Mouse (Mus musculus) CH12.LX (cell line): Measurements from ENCODE around the gene Rnf144a. TPM values are rescaled to one million over a fixed set of nuclear protein-coding genes. Genes with fewer than 3 reads are reported as not detected.

Source experiments
- DNase-seq: peaks from one replicate; pipeline ENCODE4 v3.0.0-alpha.2; 2013; ENCODE audit errors: extremely low read depth
- H3K27ac ChIP-seq: 2 replicates; pipeline ENCODE4 v1.5.1; 2012; ENCODE audit warnings: low read depth, mild to moderate bottlenecking, control low read depth, moderate library complexity; ENCODE audit not compliant: insufficient read depth
- H3K27me3 ChIP-seq: replicated peaks from 2 replicates; pipeline ENCODE3; 2012; ENCODE audit warnings: inconsistent platforms
- H3K36me3 ChIP-seq, 2 experiments: replicated peaks in 1 of 2; 2 replicates each; pipeline versions ENCODE3 to v1.6.1; 2012; ENCODE audit warnings: inconsistent platforms in 1 of 2, low read length in 1 of 2, mild to moderate bottlenecking in 1 of 2, mixed read lengths in 1 of 2, moderate library complexity in 1 of 2; ENCODE audit not compliant: control insufficient read depth in 1 of 2, insufficient read depth in 1 of 2
- H3K4me1 ChIP-seq, 2 experiments: 2 replicates each; pipeline ENCODE4 v1.6.1; 2012; ENCODE audit warnings: inconsistent platforms in 1 of 2, moderate library complexity in 1 of 2; ENCODE audit not compliant: insufficient read depth in 2 of 2, control insufficient read depth in 1 of 2
- H3K4me2 ChIP-seq: 2 replicates; pipeline ENCODE4 v1.6.1; 2012; ENCODE audit warnings: low read depth, mild to moderate bottlenecking, control low read depth; ENCODE audit not compliant: poor library complexity, insufficient read depth, severe bottlenecking
- H3K4me3 ChIP-seq, 3 experiments: fragments of 150-350 bp in 1 of 3; sonication (generic) in 1 of 3; replicated peaks in 1 of 3; 2 replicates each; pipeline versions ENCODE3 to v1.5.1; 2011 to 2012; ENCODE audit warnings: low read depth in 2 of 3, low read length in 2 of 3, mild to moderate bottlenecking in 2 of 3, moderate library complexity in 2 of 3, control low read depth in 1 of 3, improper control_type of control experiment in 1 of 3, inconsistent platforms in 1 of 3, mixed read lengths in 1 of 3; ENCODE audit not compliant: poor library complexity in 1 of 3
- H3K79me2 ChIP-seq: replicated peaks from 2 replicates; pipeline ENCODE4 v1.6.1; 2012; ENCODE audit warnings: mild to moderate bottlenecking, moderate library complexity; ENCODE audit not compliant: control insufficient read depth, poor library complexity, insufficient read depth, severe bottlenecking; ENCODE audit errors: extremely low read depth
- H3K9ac ChIP-seq: 2 replicates; pipeline ENCODE4 v1.6.1; 2012; ENCODE audit warnings: low read depth, mild to moderate bottlenecking, control low read depth, moderate library complexity; ENCODE audit not compliant: insufficient read depth
- H3K9me3 ChIP-seq: replicated peaks from 2 replicates; pipeline ENCODE3; 2012; ENCODE audit warnings: low read length, inconsistent platforms, mixed read lengths
- CHD1 ChIP-seq: IDR thresholded peaks from 2 replicates; pipeline ENCODE4 v1.6.1; 2012; ENCODE audit warnings: low read depth, low read length, improper control_type of control experiment, inconsistent platforms
- CTCF ChIP-seq, 2 experiments: IDR thresholded peaks in 1 of 2; conservative IDR thresholded peaks in 1 of 2; 2 replicates each; pipeline ENCODE4 v1.5.1; 2011 to 2012; ENCODE audit warnings: low read depth in 2 of 2, low read length in 2 of 2, improper control_type of control experiment in 1 of 2, inconsistent platforms in 1 of 2, mild to moderate bottlenecking in 1 of 2, moderate library complexity in 1 of 2
- EP300 ChIP-seq: IDR thresholded peaks from 2 replicates; pipeline ENCODE4 v1.6.1; 2011; ENCODE audit warnings: low read length, improper control_type of control experiment
- ETS1 ChIP-seq: conservative IDR thresholded peaks from 2 replicates; pipeline ENCODE4 v1.6.1; 2012; ENCODE audit warnings: low read depth, mild to moderate bottlenecking, inconsistent platforms, low read length, improper control_type of control experiment, moderate library complexity
- HCFC1 ChIP-seq: IDR thresholded peaks from 2 replicates; pipeline ENCODE4 v1.6.1; 2012; ENCODE audit warnings: low read depth, mild to moderate bottlenecking, inconsistent platforms, low read length, improper control_type of control experiment
- IRF4 ChIP-seq: IDR thresholded peaks from 2 replicates; pipeline ENCODE4 v1.6.1; 2014; ENCODE audit warnings: low read depth, mild to moderate bottlenecking, inconsistent platforms, low read length, improper control_type of control experiment
- JUN ChIP-seq: IDR thresholded peaks from 2 replicates; pipeline ENCODE4 v1.6.1; 2011; ENCODE audit warnings: low read depth, mild to moderate bottlenecking, low read length, improper control_type of control experiment, moderate library complexity; ENCODE audit not compliant: insufficient read depth
- MAZ ChIP-seq: IDR thresholded peaks from 2 replicates; pipeline ENCODE4 v1.6.1; 2012; ENCODE audit warnings: low read depth, mild to moderate bottlenecking, inconsistent platforms, low read length, improper control_type of control experiment, moderate library complexity
- MXI1 ChIP-seq: IDR thresholded peaks from 2 replicates; pipeline ENCODE4 v1.6.1; 2011; ENCODE audit warnings: mild to moderate bottlenecking, low read depth, low read length, improper control_type of control experiment
- MYC ChIP-seq: IDR thresholded peaks from 2 replicates; pipeline ENCODE4 v1.6.1; 2011; ENCODE audit warnings: low read depth, mild to moderate bottlenecking, improper control_type of control experiment, low read length
- NRF1 ChIP-seq: IDR thresholded peaks from 2 replicates; pipeline ENCODE4 v1.6.1; 2014; ENCODE audit warnings: low read depth, mild to moderate bottlenecking, inconsistent platforms, low read length, improper control_type of control experiment, moderate library complexity
- PAX5 ChIP-seq: IDR thresholded peaks from 2 replicates; pipeline ENCODE4 v1.6.1; 2012; ENCODE audit warnings: low read length, inconsistent platforms, mixed read lengths
- POLR2A ChIP-seq: IDR thresholded peaks from 2 replicates; pipeline ENCODE4 v1.6.1; 2011; ENCODE audit warnings: low read depth, mild to moderate bottlenecking, improper control_type of control experiment, low read length
- TBP ChIP-seq: conservative IDR thresholded peaks from 2 replicates; pipeline ENCODE4 v1.6.1; 2011; ENCODE audit warnings: low read depth, low read length, improper control_type of control experiment
- TCF12 ChIP-seq: IDR thresholded peaks from 2 replicates; pipeline ENCODE4 v1.6.1; 2014; ENCODE audit warnings: low read depth, mild to moderate bottlenecking, inconsistent platforms, low read length, improper control_type of control experiment
- UBTF ChIP-seq: IDR thresholded peaks from 2 replicates; pipeline ENCODE4 v1.6.1; 2012; ENCODE audit warnings: low read depth, mild to moderate bottlenecking, inconsistent platforms, low read length, improper control_type of control experiment, moderate library complexity
- ZC3H11A ChIP-seq: IDR thresholded peaks from 2 replicates; pipeline ENCODE4 v1.6.1; 2012; ENCODE audit warnings: low read depth, mild to moderate bottlenecking, inconsistent platforms, low read length, improper control_type of control experiment
- ZKSCAN1 ChIP-seq: IDR thresholded peaks from 2 replicates; pipeline ENCODE4 v1.6.1; 2012; ENCODE audit warnings: low read depth, inconsistent platforms, low read length, improper control_type of control experiment, borderline replicate concordance
- ZMIZ1 ChIP-seq: IDR thresholded peaks from 2 replicates; pipeline ENCODE4 v1.6.1; 2012; ENCODE audit warnings: low read depth, mild to moderate bottlenecking, inconsistent platforms, low read length, improper control_type of control experiment
- ZNF384 ChIP-seq: IDR thresholded peaks from 2 replicates; pipeline ENCODE4 v1.6.1; 2012; ENCODE audit warnings: low read depth, low read length, improper control_type of control experiment, inconsistent platforms
- dilution Hi-C: fragments of 300-500 bp; cut with MboI; formaldehyde crosslinking; loops from 2 replicates; pipeline ENCODE4 v1.14.3; 2020; ENCODE audit warnings: low sequenced_read_pairs; ENCODE audit not compliant: extremely low pct_unique_long_range_greater_than_20kb, extremely low pct_ligation_motif_present
- in situ Hi-C: fragments of 300-500 bp; cut with MboI; formaldehyde crosslinking; loops from 3 replicates; pipeline ENCODE4 v1.14.3; 2019; ENCODE audit warnings: low sequenced_read_pairs, low pct_ligation_motif_present, low pct_unique_long_range_greater_than_20kb, mixed read lengths
- polyA plus RNA-seq: library from polyadenylated mRNA; unstranded; fragments of >175 nt; gene quantifications from 2 replicates; pipeline ENCODE4 v1.2.1, GENCODE M21; 2012; ENCODE audit warnings: low read depth; ENCODE audit not compliant: insufficient read length
- total RNA-seq, 2 experiments: library from RNA; depleted of rRNA; stranded (reverse); fragments of 300-350 nt in 1 of 2; fragments of >200 nt in 1 of 2; gene quantifications; 2 replicates each; pipeline ENCODE4 v1.2.3; 2012 to 2014

Rnf144a gene
- total and polyA plus RNA-seq, 3 experiments, result 0.04 to 0.57 (median 0.52) TPM

- no peaks in the 10 kb centered on the region for H3K79me2 ChIP-seq
- no peak for TF ChIP-seq TCF12
- TF ChIP-seq IRF4, result no peak
- no peak for TF ChIP-seq CHD1
- no peak for TF ChIP-seq CTCF (conservative IDR thresholded peaks at IDR 0.05 in 1 of 2, IDR thresholded peaks at IDR 0.05 in 1 of 2; ENCODE audit: low read depth in 2 of 2, low read length in 2 of 2)
- TF ChIP-seq MYC, result no peak
- TF ChIP-seq MXI1, result no peak
- no peak for TF ChIP-seq HCFC1
- no peak for TF ChIP-seq TBP
- no peak for TF ChIP-seq ZNF384
- TF ChIP-seq ZC3H11A, result no peak
- no peak for TF ChIP-seq ZMIZ1
- no peak for TF ChIP-seq ETS1
- H3K4me1 ChIP-seq, result peaks cover 0 to 8% of the 10 kb centered on the region in 2 experiments; a peak in 1 of 4 replicates
- DNase-seq, result no peak
- in situ Hi-C loops (loop anchor here (25.0 kb wide), 1 partner anchor 1199 kb away; the partner anchor contains the start of gene Id2), dilution Hi-C loops (no loop called here)
- H3K4me2 ChIP-seq, result no peak overlapping the region
- no peak overlapping the region for H3K9ac ChIP-seq
- H3K27ac ChIP-seq, result no peak overlapping the region
- no peaks in the 10 kb centered on the region for H3K9me3 ChIP-seq
- H3K4me3 ChIP-seq, result no peak overlapping the region
- H3K36me3 ChIP-seq, result no peaks in the 10 kb centered on the region
- no peaks in the 10 kb centered on the region for H3K27me3 ChIP-seq
Observed at GRCm38 (mm10) chr12:26285939-26286338, 129.1 kb downstream of the Rnf144a start.

GRCm38 (mm10) chr12:26285460-26285859 is 129.6 kb downstream of the Rnf144a start:
- Histone ChIP-seq H3K9me3 (no peaks in the 10 kb centered on the region), H3K4me2 (no peak overlapping the region), H3K27me3 (no peaks in the 10 kb centered on the region), H3K27ac (no peak overlapping the region), H3K9ac (no peak overlapping the region), H3K4me3 (no peak overlapping the region), H3K79me2 (no peaks in the 10 kb centered on the region), H3K36me3 (no peaks in the 10 kb centered on the region), H3K4me1 (peaks cover 0 to 8% of the 10 kb centered on the region in 2 experiments; a peak in 1 of 4 replicates)
- in situ Hi-C loops (loop anchor here (25.0 kb wide), 1 partner anchor 1198 kb away; the partner anchor contains the start of gene Id2), dilution Hi-C loops (no loop called here)
- TF ChIP-seq UBTF (no peak), CHD1 (no peak), MAZ (no peak), POLR2A (no peak), ZKSCAN1 (no peak), JUN (no peak), PAX5 (no peak), NRF1 (no peak), ETS1 (no peak), EP300 (no peak)
- no peak for DNase-seq
